Mouse (Mus musculus) heart, adult 10 weeks (tissue): ENCODE measurements around the gene Sccpdh. TPM values are rescaled to one million over a fixed set of nuclear protein-coding genes. Genes with fewer than 3 reads are reported as not detected.

ENCODE experiments used
- polyA plus RNA-seq: library from polyadenylated mRNA; stranded (reverse); fragments of 350-450 nt; fragmentation: Illumina TruSeq; extraction: RNeasy Lipid Tissue Mini Kit (QIAGEN cat#74804); gene quantifications from one replicate; pipeline ENCODE4 v1.2.3, GENCODE M21; 2014; ENCODE audit warnings: low read depth, low replicate concordance

The Sccpdh gene
- polyA plus RNA-seq, result 56.8 TPM

GRCm38 (mm10) chr1:179668013-179668805 is at the start of gene Sccpdh:
Sccpdh (plus strand) TSS chr1:179668210.

Other genes with a start within 250 kb of the Sccpdh start
- gene Smyd3, start 150.2 kb upstream of the Sccpdh start, polyA plus RNA-seq, result 4.6 TPM
- gene Tfb2m, start 121.9 kb upstream of the Sccpdh start, polyA plus RNA-seq, result 67.9 TPM
- 38.3 TPM for gene Cnst, start 121.8 kb upstream of the Sccpdh start, polyA plus RNA-seq
- gene Kif28, start 77.1 kb downstream of the Sccpdh start, polyA plus RNA-seq, result 0.94 TPM
- not detected for gene Gm10518, start 135.2 kb downstream of the Sccpdh start, polyA plus RNA-seq
- 19.9 TPM for gene Ahctf1, start 135.5 kb downstream of the Sccpdh start, polyA plus RNA-seq